Mouse (Mus musculus) erythroblast, embryonic 14.5 days (primary cell): ENCODE measurements around the gene Elovl5.

Experiments used
- GATA1 ChIP-seq: IDR thresholded peaks from 2 replicates; pipeline ENCODE4 v1.6.1; 2012; ENCODE audit warnings: low read length, inconsistent platforms, mixed read lengths
- TAL1 ChIP-seq: IDR thresholded peaks from 3 replicates; pipeline ENCODE4 v1.6.1; 2012; ENCODE audit warnings: low read length, inconsistent platforms, mixed read lengths

- TF ChIP-seq TAL1 (no peak), GATA1 (no peak)
Observed at GRCm38 (mm10) chr9:77943316-77943715, 26.2 kb downstream of the Elovl5 start.
